Mouse (Mus musculus) thymus, adult 2 months (tissue): Measurements from ENCODE around the gene N4bp3.

ENCODE experiments used
- CTCF ChIP-seq: fragments of 200-500 bp; IDR thresholded peaks from 2 replicates; pipeline ENCODE4 v1.5.1; 2012; ENCODE audit warnings: mild to moderate bottlenecking, control low read depth, low read length, moderate library complexity, borderline replicate concordance; ENCODE audit not compliant: control insufficient read depth, poor library complexity, insufficient read depth; ENCODE audit errors: extremely low read depth
- POLR2A ChIP-seq: fragments of 200-500 bp; IDR thresholded peaks from 2 replicates; pipeline ENCODE4 v1.6.1; 2012; ENCODE audit warnings: mild to moderate bottlenecking, low read length, control low read depth, moderate library complexity; ENCODE audit not compliant: control insufficient read depth, poor library complexity, insufficient read depth; ENCODE audit errors: extremely low read depth

GRCm38 (mm10) chr11:51648566-51648965 is 2.1 kb downstream of the N4bp3 start:
- TF ChIP-seq POLR2A (no peak), CTCF (no peak)
